Mouse (Mus musculus) C2C12 (cell line): ENCODE results near the gene Espn.
A peak's percentile ranks its signal among the peaks of the same experiment; 100 is the strongest.

ENCODE experiments used
- CEBPB ChIP-seq: IDR thresholded peaks from one replicate; pipeline ENCODE4 v1.6.1; 2011; ENCODE audit warnings: low read depth, mild to moderate bottlenecking, control low read depth, moderate library complexity
- CTCF ChIP-seq: IDR thresholded peaks from one replicate; pipeline ENCODE4 v1.5.1; 2011; ENCODE audit not compliant: control insufficient read depth, insufficient read depth, insufficient read length
- FOSL1 ChIP-seq: IDR thresholded peaks from one replicate; pipeline ENCODE4 v1.8.0; 2011; ENCODE audit warnings: mild to moderate bottlenecking, low read length; ENCODE audit not compliant: poor library complexity, insufficient read depth, severe bottlenecking
- MAX ChIP-seq: IDR thresholded peaks from one replicate; pipeline ENCODE4 v1.6.1; 2011; ENCODE audit warnings: mild to moderate bottlenecking, control low read depth
- MYOD1 ChIP-seq: IDR thresholded peaks from one replicate; pipeline ENCODE4 v1.6.1; 2011; ENCODE audit warnings: low read depth; ENCODE audit not compliant: control insufficient read depth, insufficient read length
- MYOG ChIP-seq: IDR thresholded peaks from one replicate; pipeline ENCODE4 v1.6.1; 2011; ENCODE audit not compliant: control insufficient read depth, insufficient read length; ENCODE audit errors: extremely low read depth
- USF1 ChIP-seq: IDR thresholded peaks from one replicate; pipeline ENCODE4 v1.6.1; 2011; ENCODE audit warnings: low read depth, mild to moderate bottlenecking, control low read depth, moderate library complexity

- TF ChIP-seq CTCF (peak; percentile 96), MYOD1 (no peak), CEBPB (no peak), USF1 (no peak), MAX (no peak), FOSL1 (no peak), MYOG (no peak)
Measured at GRCm38 (mm10) chr4:152138497-152139260, 13.5 kb downstream of the Espn start.
